Mouse (Mus musculus) spleen, postnatal 36 days (tissue): ENCODE results near the gene Rb1.
A peak's percentile ranks its signal among the peaks of the same experiment; 100 is the strongest.

Source experiments
- DNase-seq, 2 experiments: peaks; one replicate each; pipeline ENCODE4 v3.0.0; 2022; ENCODE audit warnings: low spot score in 2 of 2, mixed read lengths in 1 of 2

Gene Rb1

GRCm38 (mm10) chr14:73325456-73326381, at the start of gene Rb1:
Rb1 (minus strand) TSS chr14:73325822.
- DNase-seq: peak; percentile 84 to 85

GRCm38 (mm10) chr14:73374315-73374890, 48.8 kb upstream of the Rb1 start:
- no peak for DNase-seq

DNA sequence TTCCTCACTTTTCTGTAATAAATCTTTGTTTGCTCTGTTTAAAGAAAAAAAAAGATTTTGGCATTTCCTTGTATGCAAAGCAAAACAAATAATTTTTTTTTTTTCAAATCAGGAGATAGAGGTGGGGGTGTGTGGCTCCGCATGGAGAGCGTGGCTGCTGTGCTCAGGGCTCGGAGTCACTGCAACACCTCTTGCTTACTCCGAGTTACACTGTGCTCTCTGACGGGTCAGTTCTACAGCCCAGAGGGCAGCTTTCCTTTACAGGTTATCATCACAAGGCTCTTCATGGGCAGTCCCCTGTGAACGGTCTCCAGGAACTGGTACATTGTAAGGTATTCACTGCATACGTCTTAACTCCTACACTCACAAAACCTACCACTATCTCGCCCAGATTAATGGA, 48.0 kb upstream of the Rb1 start:
- DNase-seq: no peak

DNA sequence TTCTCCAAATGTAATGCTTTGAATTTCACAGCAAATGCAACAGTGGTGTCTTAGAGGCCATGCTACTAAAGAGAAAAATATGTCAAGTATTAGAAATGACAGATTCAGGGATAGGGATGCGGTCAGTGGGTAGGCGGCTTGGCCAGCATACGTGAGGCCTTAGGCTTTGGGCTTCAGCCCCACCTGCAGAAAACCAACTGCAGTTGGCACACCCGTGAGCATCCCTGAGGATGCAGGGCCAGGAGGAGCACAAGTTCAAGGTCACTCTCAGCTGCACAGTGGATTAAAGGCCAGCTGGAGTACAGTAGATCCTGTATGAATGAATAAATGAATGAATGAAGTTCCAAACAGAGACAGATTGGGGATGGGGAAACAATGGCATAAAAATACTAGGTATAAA, 47.4 kb upstream of the Rb1 start:
- no peak for DNase-seq

- DNase-seq: no peak
Measured at GRCm38 (mm10) chr14:73371577-73371976, 46.0 kb upstream of the Rb1 start.

DNA sequence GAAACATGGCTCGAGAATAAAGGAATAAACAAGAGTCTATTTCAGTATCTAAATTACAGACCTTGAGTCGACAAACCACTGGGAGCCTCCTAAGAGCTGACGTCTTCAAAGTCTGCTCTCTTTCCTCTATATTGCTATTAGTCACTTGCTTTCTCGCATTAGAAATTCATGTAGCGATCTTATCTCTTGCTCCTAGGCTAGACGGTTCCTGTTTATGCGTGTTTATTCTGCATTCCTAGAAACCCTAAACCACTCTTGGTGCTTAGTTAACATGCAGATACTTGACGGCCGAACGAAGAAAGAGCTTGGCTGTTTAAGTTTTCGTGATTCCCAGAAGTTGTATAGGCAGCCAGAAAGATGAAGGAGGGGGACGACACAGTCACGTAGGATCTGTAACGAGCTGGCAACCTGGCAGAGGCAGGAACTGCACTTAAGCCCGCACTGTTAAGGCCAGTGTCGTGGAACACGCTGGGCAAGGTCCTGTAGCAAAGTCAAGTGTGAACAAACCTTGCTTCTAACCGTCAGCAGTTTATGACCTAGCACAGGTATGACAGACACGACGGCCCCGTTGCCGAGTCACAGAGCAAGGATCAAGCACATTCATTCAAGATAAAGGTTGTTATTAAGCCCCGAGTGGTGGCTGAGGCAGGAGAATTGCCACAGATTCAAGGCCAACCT, 45.2 kb upstream of the Rb1 start:
- DNase-seq: no peak

- DNase-seq: no peak
Measured at GRCm38 (mm10) chr14:73370078-73370670, 44.6 kb upstream of the Rb1 start.

GRCm38 (mm10) chr14:73369634-73370033, 44.0 kb upstream of the Rb1 start:
- DNase-seq: no peak

- no peak for DNase-seq
Measured at GRCm38 (mm10) chr14:73368966-73369365, 43.3 kb upstream of the Rb1 start.

DNA sequence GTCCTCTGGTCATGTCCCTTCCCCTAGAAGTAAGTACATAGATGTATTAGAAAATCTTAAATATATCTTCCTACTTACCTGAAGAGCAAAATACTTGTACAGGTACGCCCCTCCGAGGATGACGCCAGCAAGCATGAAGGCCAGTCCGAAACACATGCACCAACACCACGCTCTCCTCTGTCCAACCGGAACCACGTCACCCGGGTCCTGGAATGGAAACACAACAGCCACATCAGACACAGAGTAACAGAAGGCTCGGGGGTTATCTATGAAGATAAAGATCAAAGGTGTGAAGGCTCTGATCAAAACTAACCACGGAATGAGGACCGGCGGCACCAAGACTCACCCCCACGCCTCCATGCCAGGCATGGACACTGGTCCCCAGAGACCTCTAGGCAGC, 42.6 kb upstream of the Rb1 start:
- DNase-seq: no peak

GRCm38 (mm10) chr14:73366278-73366677, 40.7 kb upstream of the Rb1 start:
- DNase-seq: no peak

- no peak for DNase-seq
Measured at GRCm38 (mm10) chr14:73363782-73364181, 38.2 kb upstream of the Rb1 start.

- no peak for DNase-seq
Measured at GRCm38 (mm10) chr14:73354700-73355099, 29.1 kb upstream of the Rb1 start.

GRCm38 (mm10) chr14:73351118-73351517, 25.5 kb upstream of the Rb1 start:
- DNase-seq: no peak

GRCm38 (mm10) chr14:73350029-73350428, 24.4 kb upstream of the Rb1 start:
- no peak for DNase-seq

- no peak for DNase-seq
Measured at GRCm38 (mm10) chr14:73349061-73349670, 23.5 kb upstream of the Rb1 start.

DNA sequence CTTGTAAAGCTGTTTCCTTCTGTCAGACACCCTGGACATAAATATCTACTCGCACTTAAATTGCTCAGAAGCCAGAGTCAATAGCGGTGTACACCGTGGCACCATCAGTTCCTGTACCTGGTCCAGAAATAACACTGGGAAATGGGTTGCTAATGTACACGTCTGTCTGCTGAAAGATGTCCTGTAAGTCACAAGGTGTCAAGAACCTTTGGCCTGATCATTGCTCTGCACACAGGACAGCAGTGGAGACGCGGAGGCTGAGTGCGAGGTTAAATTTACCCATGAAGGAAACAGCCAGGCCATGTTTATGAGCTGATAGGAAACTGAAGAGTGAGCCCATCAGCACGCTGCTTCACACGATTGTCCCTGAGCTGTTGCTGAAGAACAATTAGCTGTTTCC, 21.7 kb upstream of the Rb1 start:
- no peak for DNase-seq

GRCm38 (mm10) chr14:73345614-73346013, 20.0 kb upstream of the Rb1 start:
- no peak for DNase-seq

DNA sequence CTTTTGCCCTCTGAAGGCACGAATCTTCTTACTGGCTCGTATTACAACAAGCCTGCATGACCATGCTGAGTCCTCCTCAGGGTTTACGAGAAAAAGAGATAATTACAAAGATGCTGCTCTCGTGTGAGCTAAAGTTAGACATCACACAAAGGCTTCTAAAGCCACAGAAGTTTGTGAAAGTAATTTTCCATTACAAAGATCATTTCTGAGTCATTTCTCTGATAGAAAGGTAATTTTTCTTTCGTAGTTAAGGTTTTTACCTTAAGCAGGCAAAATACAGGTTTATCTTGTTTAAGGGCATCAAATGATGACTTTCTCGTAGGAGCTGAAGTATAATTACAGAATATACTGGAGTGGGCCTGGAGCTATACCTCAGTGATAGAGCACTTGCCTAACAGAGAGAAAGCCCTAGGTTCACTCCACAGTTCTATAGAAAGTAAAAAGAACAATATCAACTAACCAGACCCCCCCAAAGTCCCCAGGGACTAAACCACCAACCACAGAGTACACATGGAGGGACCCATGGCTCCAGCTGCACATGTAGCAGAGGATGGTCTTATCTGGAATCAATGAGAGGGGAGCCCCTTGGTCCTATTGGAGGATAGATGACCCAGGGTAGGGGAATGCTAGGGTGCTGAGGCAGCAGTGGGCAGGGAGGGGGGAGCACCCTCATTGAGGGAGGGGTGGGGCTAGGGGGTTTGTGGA, 14.6 kb upstream of the Rb1 start:
- peak; percentile 35 to 52 for DNase-seq

GRCm38 (mm10) chr14:73339615-73340014, 14.0 kb upstream of the Rb1 start:
- DNase-seq: peak; percentile 41 to 49
